24 mouse cellular contexts compared by ENCODE assay signal in genomic region chr13:68765896-68766578, GRCm38 (mm10).
A peak's percentile ranks its signal among the peaks of the same experiment; 100 is the strongest.
DNase-seq lines count a peak whose midpoint lies in the region; ATAC-seq lines count a peak whose summit lies in the region.
"Had no signal": no experiment of that assay in that cellular context is flagged by ENCODE, and none has a peak within 500 bp of the region (broad histone marks: within the 10 kb centered on the region; RNA-seq: fewer than 3 reads in every experiment).

No protein-coding gene starts in this region.

- 0 out of 2 replicates have a peak, but pooled peaks have one; percentile 48 for ATAC-seq in hindbrain, embryonic 15.5 days (ENCODE audit: low FRiP score, low read depth)
- ATAC-seq in embryonic facial prominence, embryonic 11.5 days (replicated peaks; ENCODE audit: insufficient number of reproducible peaks, low FRiP score, low TSS enrichment, low read depth), result peak; percentile 56
- ATAC-seq: forebrain, embryonic 14.5 days had no signal

- no peak overlapping the region for H3K9ac ChIP-seq in hindbrain, embryonic 15.5 days
- H3K9ac ChIP-seq in embryonic facial prominence, embryonic 11.5 days (replicated peaks; ENCODE audit: low read length), result no peak overlapping the region
- H3K9ac ChIP-seq: hindbrain, embryonic 14.5 days; midbrain, embryonic 12.5 days; neural tube, embryonic 13.5 days had no signal

- no peak overlapping the region for H3K27ac ChIP-seq in hindbrain, embryonic 15.5 days (replicated peaks)
- no peak overlapping the region for H3K27ac ChIP-seq in hindbrain, embryonic 10.5 days
- H3K27ac ChIP-seq in embryonic facial prominence, embryonic 11.5 days (replicated peaks; ENCODE audit: low read depth, low read length), result no peak overlapping the region
- H3K27ac ChIP-seq: hindbrain, embryonic 14.5 days; midbrain, embryonic 12.5 days; neural tube, embryonic 13.5 days had no signal

- no peaks in the 10 kb centered on the region for H3K9me3 ChIP-seq in hindbrain, embryonic 15.5 days
- no peaks in the 10 kb centered on the region for H3K9me3 ChIP-seq in hindbrain, embryonic 10.5 days
- H3K9me3 ChIP-seq in embryonic facial prominence, embryonic 11.5 days (replicated peaks; ENCODE audit: control insufficient read depth, low read length), result no peaks in the 10 kb centered on the region
- H3K9me3 ChIP-seq: midbrain, embryonic 12.5 days; neural tube, embryonic 13.5 days had no signal

- intact Hi-C loops in heart, postnatal 14 days (cut with DNase I), result no loop called here

- 87% methylated on average over 8 of the region's 8 CpGs for WGBS in hindbrain, embryonic 15.5 days
- 84% methylated on average over 8 of the region's 8 CpGs for WGBS in hindbrain, embryonic 10.5 days
- WGBS in embryonic facial prominence, embryonic 11.5 days, result 64% methylated on average over 8 of the region's 8 CpGs

- no peaks in the 10 kb centered on the region for H3K4me1 ChIP-seq in hindbrain, embryonic 15.5 days (replicated peaks)
- H3K4me1 ChIP-seq in hindbrain, embryonic 10.5 days (replicated peaks), result no peaks in the 10 kb centered on the region
- H3K4me1 ChIP-seq in embryonic facial prominence, embryonic 11.5 days (ENCODE audit: control insufficient read depth, insufficient read depth, low read length), result no peaks in the 10 kb centered on the region
- H3K4me1 ChIP-seq: midbrain, embryonic 12.5 days; neural tube, embryonic 13.5 days had no signal

- no peaks in the 10 kb centered on the region for H3K27me3 ChIP-seq in hindbrain, embryonic 15.5 days
- H3K27me3 ChIP-seq in hindbrain, embryonic 10.5 days (ENCODE audit: insufficient read depth, poor library complexity, severe bottlenecking), result no peaks in the 10 kb centered on the region
- H3K27me3 ChIP-seq in embryonic facial prominence, embryonic 11.5 days (ENCODE audit: control insufficient read depth, insufficient read depth, low read length), result no peaks in the 10 kb centered on the region
- H3K27me3 ChIP-seq: CH12.LX; midbrain, embryonic 12.5 days; neural tube, embryonic 13.5 days had no signal

- no peaks in the 10 kb centered on the region for H3K36me3 ChIP-seq in hindbrain, embryonic 15.5 days
- no peaks in the 10 kb centered on the region for H3K36me3 ChIP-seq in hindbrain, embryonic 10.5 days
- no peaks in the 10 kb centered on the region for H3K36me3 ChIP-seq in embryonic facial prominence, embryonic 11.5 days (replicated peaks; ENCODE audit: control insufficient read depth, insufficient read depth, low read depth, low read length)
- H3K36me3 ChIP-seq: G1E; midbrain, embryonic 12.5 days; neural tube, embryonic 13.5 days had no signal

- H3K4me2 ChIP-seq in hindbrain, embryonic 15.5 days, result no peak overlapping the region
- no peak overlapping the region for H3K4me2 ChIP-seq in embryonic facial prominence, embryonic 11.5 days (ENCODE audit: low read depth, low read length)
- H3K4me2 ChIP-seq: hindbrain, embryonic 14.5 days; midbrain, embryonic 12.5 days; neural tube, embryonic 13.5 days had no signal

- no peak for DNase-seq in hindbrain, embryonic 10.5 days (ENCODE audit: low spot score)
- peak; percentile 57 for DNase-seq in Muller cell, postnatal 12 days (ENCODE audit: inconsistent ontology term)
- peak; percentile 43 for DNase-seq in embryonic facial prominence, embryonic 11.5 days (ENCODE audit: low spot score)
- DNase-seq in forelimb bud, embryonic 11.5 days (ENCODE audit: low read depth, low spot score), result peak; percentile 33
- DNase-seq in heart, postnatal 14 days, result no peak
- no peak for DNase-seq in layer of hippocampus, postnatal 36 days
- DNase-seq: adrenal gland, adult 2 months; B cell, adult 2 months; cerebellum, adult 11 months; cerebellum, adult 9-11 months; gastrocnemius, postnatal 10 days; heart, postnatal 36 days; kidney, adult 9 months; kidney, postnatal 36 days; retina, postnatal 1 day; right cerebral cortex, postnatal 25 days; thymus, postnatal 14 days had no signal

- no peak overlapping the region for H3K4me3 ChIP-seq in hindbrain, embryonic 15.5 days
- H3K4me3 ChIP-seq in hindbrain, embryonic 10.5 days, result no peak overlapping the region
- no peak overlapping the region for H3K4me3 ChIP-seq in embryonic facial prominence, embryonic 11.5 days (ENCODE audit: low read depth, low read length)
- H3K4me3 ChIP-seq: midbrain, embryonic 12.5 days; neural tube, embryonic 13.5 days had no signal

Comparison
In these comparisons a context has a peak if more than half of its experiments do, and no peak if none do; other contexts are left out.
1. DNase-seq: peak in Muller cell, postnatal 12 days (single experiment), embryonic facial prominence, embryonic 11.5 days (single experiment) and forelimb bud, embryonic 11.5 days (single experiment); none in hindbrain, embryonic 10.5 days (single experiment), heart, postnatal 14 days (0 of 2) and layer of hippocampus, postnatal 36 days (0 of 2).